Mouse (Mus musculus): ENCODE data around the gene Kmt2d.

GRCm38 (mm10) chr15:98831684-98832035 is 39.3 kb downstream of the Kmt2d start:
- TF ChIP-seq CTCF (IDR thresholded peaks at IDR 0.05; ENCODE audit: control insufficient read depth, insufficient read depth, low read length) (no peak), POLR2A (IDR thresholded peaks at IDR 0.05; ENCODE audit: borderline replicate concordance, control insufficient read depth, low read depth, low read length) (no peak)
